Mouse (Mus musculus): ENCODE measurements around the gene Tmem59.

DNA sequence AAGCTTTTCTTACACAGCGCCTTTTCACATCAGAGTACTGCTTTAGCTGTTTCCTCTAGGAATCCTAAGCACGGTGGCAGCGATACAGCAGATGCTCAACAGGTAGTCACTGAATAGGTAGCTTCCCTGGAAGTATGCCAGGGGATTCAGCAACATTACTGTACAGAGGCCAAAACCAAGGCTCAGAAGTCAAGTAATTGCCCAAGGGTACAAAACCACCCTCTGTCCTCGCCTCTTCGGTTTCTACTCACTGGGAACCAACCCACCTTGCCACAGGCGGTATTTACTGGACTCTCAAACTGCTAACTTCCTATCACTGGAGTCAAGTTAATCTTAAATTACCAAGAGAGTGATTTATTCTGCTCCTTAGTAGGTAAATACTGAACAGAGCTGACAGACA, 62.0 kb downstream of the Tmem59 start:
- TF ChIP-seq EP300 (IDR thresholded peaks at IDR 0.05; ENCODE audit: low read length) (no peak), POLR2A (IDR thresholded peaks at IDR 0.05; ENCODE audit: low read depth, low read length) (no peak), NRF1 (IDR thresholded peaks at IDR 0.05; ENCODE audit: low read depth, low read length) (no peak), CTCF (conservative IDR thresholded peaks at IDR 0.05 in 1 of 2, IDR thresholded peaks at IDR 0.05 in 1 of 2; ENCODE audit: low read depth in 2 of 2, low read length in 2 of 2) (no peak), MAFK (IDR thresholded peaks at IDR 0.05; ENCODE audit: insufficient replicate concordance, low read length) (no peak), KAT2A (IDR thresholded peaks at IDR 0.05; ENCODE audit: insufficient replicate concordance, low read length) (no peak), MEF2A (IDR thresholded peaks at IDR 0.05; ENCODE audit: borderline replicate concordance, low read depth, low read length) (no peak), NELFE (IDR thresholded peaks at IDR 0.05; ENCODE audit: low read depth, low read length) (no peak), ZKSCAN1 (IDR thresholded peaks at IDR 0.05; ENCODE audit: borderline replicate concordance, low read depth, low read length) (no peak)
